Mouse (Mus musculus) embryonic fibroblast, embryonic 13.5 days (primary cell): ENCODE results near the gene Slc6a18.

Experiments
- CTCF ChIP-seq: IDR thresholded peaks from 2 replicates; pipeline ENCODE4 v1.5.1; 2011; ENCODE audit warnings: mild to moderate bottlenecking, control low read depth, low read length, moderate library complexity, borderline replicate concordance; ENCODE audit not compliant: insufficient read depth
- POLR2A ChIP-seq: IDR thresholded peaks from 2 replicates; pipeline ENCODE4 v1.6.1; 2011; ENCODE audit warnings: low read depth, mild to moderate bottlenecking, control low read depth, low read length, moderate library complexity

DNA sequence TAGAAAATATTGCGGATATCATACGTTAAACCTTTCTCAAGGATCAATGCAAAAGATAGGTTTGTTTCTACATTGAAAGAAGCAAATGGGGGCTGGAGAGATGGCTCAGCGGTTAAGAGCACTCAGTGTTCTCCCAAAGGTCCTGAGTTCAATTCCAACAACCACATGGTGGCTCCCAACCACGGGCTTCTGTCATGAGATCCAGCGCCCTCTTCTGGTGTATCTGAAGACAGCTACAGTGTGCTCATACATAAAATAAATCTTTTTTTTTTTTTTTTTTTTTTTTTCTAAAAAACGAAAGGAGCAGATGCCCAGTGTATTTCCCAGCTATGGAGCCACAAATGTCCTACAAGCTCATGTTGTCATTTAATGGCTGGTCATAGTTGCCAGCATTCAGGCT lies 57.2 kb downstream of the Slc6a18 start:
- no peak for TF ChIP-seq POLR2A
- TF ChIP-seq CTCF, result no peak
